Mouse (Mus musculus): Measurements from ENCODE around the gene Zkscan16. TPM values are rescaled to one million over a fixed set of nuclear protein-coding genes. Genes with fewer than 3 reads are reported as not detected.

The Zkscan16 gene
- polyA plus RNA-seq (2021) = 0.44 TPM

DNA sequence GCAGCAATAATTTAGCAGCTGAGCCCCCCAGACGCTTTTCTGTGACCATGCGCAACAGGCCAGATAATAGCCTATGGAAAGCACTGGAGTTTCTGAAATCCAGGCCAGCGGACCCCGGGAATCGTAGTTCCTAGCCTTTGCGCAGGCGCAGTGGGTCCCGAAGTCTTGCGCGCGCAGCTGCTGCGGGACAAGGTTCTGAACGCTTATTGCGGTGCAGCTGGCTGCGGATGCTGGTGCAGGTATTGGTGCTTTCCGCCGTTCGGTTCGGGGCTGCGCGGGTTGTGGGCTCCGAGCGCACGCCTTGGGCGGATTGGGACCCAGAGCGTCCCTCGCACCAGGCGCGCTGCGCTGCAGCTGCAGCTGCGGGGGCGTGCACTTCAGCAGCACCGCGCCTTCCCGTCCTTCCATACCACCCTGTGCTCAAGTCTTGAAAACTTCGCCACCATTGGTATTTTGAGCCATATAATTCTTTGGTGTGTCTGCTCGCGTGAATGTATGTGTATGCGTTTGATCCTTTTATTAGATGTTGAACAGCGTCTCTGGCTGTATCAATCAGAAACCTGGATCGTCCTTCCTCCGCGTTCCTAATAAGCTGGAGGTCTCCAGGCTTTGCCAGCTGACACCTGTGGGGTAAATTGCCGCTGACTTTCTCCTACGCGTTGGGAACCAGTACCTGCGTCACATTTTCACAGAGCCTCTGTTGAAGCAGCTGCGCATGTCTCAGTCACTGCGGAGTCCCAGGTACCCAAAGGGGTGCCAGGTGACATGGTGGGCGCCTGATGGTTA, at the start of gene Zkscan16:
Gene Zkscan16, plus strand, starts transcription at position 209 of the 786 bp plus-strand sequence.
- H3K27me3 ChIP-seq = peaks cover 3% of the 10 kb centered on the region
- POLR2A ChIA-PET = no interaction called here
- peak; percentile 7 for DNase-seq (ENCODE audit: low read depth, low spot score)
- CTCF ChIA-PET = interaction anchor here (1.0 kb wide), 1 partner anchor 56 kb away, joined by 3 read pairs; no protein-coding TSS in a partner anchor
- no peak for ATAC-seq
- TF ChIP-seq CTCF (IDR thresholded peaks at IDR 0.05) = no peak
- in situ Hi-C loops (cut with MboI; ENCODE audit: low pct_unique_long_range_greater_than_20kb) = no loop called here

- H3K27me3 ChIP-seq = no peaks in the 10 kb centered on the region
- no peak for TF ChIP-seq CTCF (IDR thresholded peaks at IDR 0.05)
- in situ Hi-C loops (cut with MboI; ENCODE audit: low pct_unique_long_range_greater_than_20kb) = no loop called here
- CTCF ChIA-PET = no interaction called here
- ATAC-seq (no peak), DNase-seq (ENCODE audit: low read depth, low spot score) (no peak)
- POLR2A ChIA-PET = no interaction called here
Measured at GRCm38 (mm10) chr4:58894399-58894798, 49.0 kb upstream of the Zkscan16 start.

- in situ Hi-C loops (cut with MboI; ENCODE audit: low pct_unique_long_range_greater_than_20kb) = no loop called here
- DNase-seq (ENCODE audit: low read depth, low spot score) (no peak), ATAC-seq (no peak)
- no peaks in the 10 kb centered on the region for H3K27me3 ChIP-seq
- ChIA-PET CTCF (interaction anchor here (0.5 kb wide), 1 partner anchor 105 kb away, joined by 3 read pairs; no protein-coding TSS in a partner anchor), POLR2A (no interaction called here)
- TF ChIP-seq CTCF (IDR thresholded peaks at IDR 0.05) = no peak
Measured at GRCm38 (mm10) chr4:58897436-58897835, 46.0 kb upstream of the Zkscan16 start.

DNA sequence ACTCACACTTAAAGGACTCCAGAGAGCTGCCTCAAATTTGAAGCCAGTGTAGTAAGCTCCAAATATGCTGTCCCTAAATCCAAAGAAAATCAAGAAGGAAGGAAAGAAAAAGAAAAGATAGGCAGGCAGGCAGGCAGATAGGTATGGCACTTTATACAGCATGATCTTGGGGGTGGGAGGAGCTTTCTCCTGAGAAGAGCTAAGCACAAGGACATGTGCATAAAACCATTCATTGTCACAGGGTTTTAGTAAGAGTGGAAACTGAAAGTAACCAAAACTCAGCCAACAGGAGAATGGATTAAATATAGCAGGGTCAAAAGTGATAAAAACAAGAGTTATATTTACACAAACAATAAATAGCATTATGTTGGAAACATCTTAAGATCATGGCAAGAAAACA, 45.1 kb upstream of the Zkscan16 start:
- TF ChIP-seq CTCF (IDR thresholded peaks at IDR 0.05) = no peak
- H3K27me3 ChIP-seq = no peaks in the 10 kb centered on the region
- DNase-seq (ENCODE audit: low read depth, low spot score) (no peak), ATAC-seq (no peak)
- POLR2A ChIA-PET = no interaction called here
- in situ Hi-C loops (cut with MboI; ENCODE audit: low pct_unique_long_range_greater_than_20kb) = no loop called here
- CTCF ChIA-PET = no interaction called here

DNA sequence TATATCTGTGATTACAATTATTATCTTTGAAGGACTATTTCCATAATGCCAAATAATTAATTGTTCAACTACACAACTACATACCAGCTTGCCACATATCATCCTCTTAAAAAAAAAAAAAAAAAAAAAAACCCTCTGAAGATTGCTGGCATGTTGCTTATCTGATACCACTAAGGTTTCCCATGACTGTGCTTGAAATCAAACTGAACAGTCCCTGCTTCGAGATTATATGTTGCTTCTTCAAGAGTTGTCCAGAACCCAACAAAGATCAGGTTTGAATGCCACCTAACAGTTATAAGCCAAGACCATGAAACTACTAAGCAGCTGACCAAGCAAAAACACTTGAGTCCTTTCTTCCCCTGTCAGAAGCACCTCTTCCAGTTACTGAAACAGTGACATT, 36.0 kb upstream of the Zkscan16 start:
- ATAC-seq (no peak), DNase-seq (ENCODE audit: low read depth, low spot score) (no peak)
- no peaks in the 10 kb centered on the region for H3K27me3 ChIP-seq
- in situ Hi-C loops (cut with MboI; ENCODE audit: low pct_unique_long_range_greater_than_20kb) = no loop called here
- ChIA-PET POLR2A (no interaction called here), CTCF (no interaction called here)
- TF ChIP-seq CTCF (IDR thresholded peaks at IDR 0.05) = no peak

DNA sequence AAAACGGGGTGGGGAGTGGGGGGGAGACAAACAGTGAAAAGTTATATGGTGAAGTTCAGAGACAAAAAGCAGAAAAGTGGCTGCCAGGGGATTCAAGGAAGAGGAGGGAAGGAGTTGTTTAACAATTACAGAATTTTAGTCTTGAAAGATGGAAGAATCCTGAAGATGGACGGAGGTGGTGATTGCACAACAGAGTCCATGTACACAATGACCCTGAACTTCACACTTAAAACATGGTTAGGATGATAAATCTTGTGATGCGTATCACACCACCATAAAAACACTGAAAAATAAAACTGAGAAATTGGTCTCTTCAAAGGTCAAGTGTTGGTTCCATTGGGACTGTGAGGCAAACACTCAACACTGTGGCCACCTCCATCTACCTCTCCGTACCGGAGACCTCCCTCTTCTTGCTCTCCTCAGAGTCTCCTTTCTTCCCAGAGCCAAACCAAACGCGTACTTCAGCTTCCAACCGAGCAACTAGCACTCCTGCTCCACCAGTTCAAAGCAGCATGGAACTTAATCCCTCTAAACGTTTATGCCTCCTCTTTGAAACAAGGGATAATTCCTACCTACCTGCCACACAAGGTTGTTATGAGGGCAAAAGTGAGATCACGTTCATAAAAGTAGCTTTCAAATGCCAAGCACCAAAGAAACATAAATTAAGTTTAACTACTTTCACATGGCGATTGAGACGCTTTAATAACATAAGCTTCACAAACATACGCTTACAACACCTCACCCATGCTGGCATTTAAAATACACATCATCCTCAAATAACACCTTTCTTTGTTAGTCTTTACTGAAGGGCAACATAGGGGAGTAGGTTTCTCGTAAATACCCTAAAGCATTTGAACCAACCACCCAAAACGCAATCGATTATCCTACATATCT, 33.0 kb upstream of the Zkscan16 start:
- DNase-seq (ENCODE audit: low read depth, low spot score) = no peak

DNA sequence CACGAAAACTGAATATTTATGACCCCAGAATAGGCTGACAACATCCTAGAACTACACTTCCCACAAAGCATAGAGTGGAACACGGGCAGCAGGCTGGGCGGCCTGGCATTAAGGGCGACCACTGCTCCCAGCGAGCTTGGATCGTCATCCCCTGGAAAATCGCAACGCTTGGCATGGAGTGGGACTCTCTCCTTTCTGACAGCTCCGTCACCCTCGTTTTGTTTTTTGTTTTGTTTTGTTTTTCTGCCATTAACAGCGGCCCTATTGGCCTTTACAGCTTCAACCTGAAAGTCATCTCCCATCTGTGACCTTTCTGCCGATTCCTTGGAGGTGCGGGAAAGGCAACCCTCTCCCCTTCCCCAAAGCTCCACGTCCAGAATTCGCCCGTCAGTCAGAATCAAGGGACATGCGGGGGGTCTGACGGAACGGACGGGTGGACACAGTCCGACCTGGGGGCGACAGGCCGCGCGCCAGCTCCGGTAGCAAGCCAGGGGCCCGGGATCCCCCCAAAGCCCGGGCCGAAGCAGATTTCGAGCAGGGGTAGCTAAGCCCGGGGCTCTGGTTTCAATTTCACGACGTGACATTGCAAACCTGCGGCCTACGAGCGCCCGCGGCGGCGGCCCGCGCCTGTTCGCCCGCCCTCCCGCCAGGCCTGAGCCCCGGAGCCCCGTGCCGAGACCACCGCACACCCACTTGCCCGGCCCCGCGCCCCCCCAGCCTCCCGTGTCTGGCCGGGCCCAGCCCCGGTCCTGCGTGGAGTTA, 32.2 kb upstream of the Zkscan16 start:
- CTCF ChIA-PET = interaction anchor here (1.6 kb wide), 1 partner anchor 74 kb away, joined by 3 read pairs; no protein-coding TSS in a partner anchor
- POLR2A ChIA-PET = interaction anchor here (0.8 to 1.3 kb wide), 4 partner anchors 11 to 42 kb away, joined by 3 read pairs; no protein-coding TSS in a partner anchor
- DNase-seq (ENCODE audit: low read depth, low spot score) = peak; percentile 12
- H3K27me3 ChIP-seq = no peaks in the 10 kb centered on the region
- in situ Hi-C loops (cut with MboI; ENCODE audit: low pct_unique_long_range_greater_than_20kb) = no loop called here
- peak; percentile 32 for ATAC-seq
- TF ChIP-seq CTCF (IDR thresholded peaks at IDR 0.05) = no peak

More for the DNA sequence above, 33.0 kb upstream of the Zkscan16 start:
- no peak for TF ChIP-seq CTCF (IDR thresholded peaks at IDR 0.05)
- ChIA-PET CTCF (interaction anchor here (1.6 kb wide), 1 partner anchor 75 kb away, joined by 3 read pairs; no protein-coding TSS in a partner anchor), POLR2A (interaction anchor here (0.8 to 1.3 kb wide), 2 partner anchors 11 to 41 kb away, joined by 3 read pairs; no protein-coding TSS in a partner anchor)
- in situ Hi-C loops (cut with MboI; ENCODE audit: low pct_unique_long_range_greater_than_20kb) = no loop called here
- H3K27me3 ChIP-seq = no peaks in the 10 kb centered on the region
- no peak for ATAC-seq

DNA sequence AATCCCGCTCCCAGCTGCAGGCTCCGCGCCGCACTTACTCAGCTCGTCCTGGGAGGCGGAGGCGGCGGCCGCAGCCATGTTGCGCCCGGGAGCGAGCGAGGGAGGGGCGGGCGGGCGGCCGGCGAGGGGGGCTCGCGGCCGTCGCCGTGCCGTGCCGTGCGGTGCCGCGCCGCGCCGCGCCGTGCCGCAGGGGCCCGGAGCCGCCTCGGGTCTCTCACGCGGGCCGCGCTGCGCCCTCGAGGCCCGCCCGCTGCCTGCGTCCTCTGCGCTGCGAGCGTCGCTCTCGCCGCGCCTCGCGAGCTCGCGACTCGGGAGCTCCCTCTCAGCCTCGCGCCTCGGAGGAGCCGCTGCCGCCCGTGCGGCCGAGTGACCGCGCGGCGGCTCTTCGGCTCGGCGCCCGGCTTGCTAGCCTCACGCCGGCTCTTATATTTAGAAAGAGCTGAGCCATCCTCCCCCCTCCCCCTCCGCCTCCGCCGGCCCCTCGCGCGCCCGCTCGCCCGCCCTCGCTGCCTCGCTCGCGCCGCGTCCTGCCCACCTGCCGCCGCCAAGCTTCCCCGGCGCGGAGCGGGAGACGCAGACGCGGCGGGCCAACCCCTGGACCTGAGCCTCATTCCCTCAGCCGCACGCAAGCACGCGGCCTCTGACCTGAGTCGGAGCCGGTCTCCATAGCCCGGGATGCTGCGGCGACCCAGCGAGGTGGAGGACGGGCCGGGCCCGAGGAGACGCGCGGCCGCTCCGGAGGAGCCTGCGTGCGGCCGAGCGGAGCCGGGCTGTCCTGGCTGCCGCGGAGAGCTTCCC, 31.4 kb upstream of the Zkscan16 start:
- DNase-seq (ENCODE audit: low read depth, low spot score) (peak; percentile 4), ATAC-seq (peak; percentile 74)

DNA sequence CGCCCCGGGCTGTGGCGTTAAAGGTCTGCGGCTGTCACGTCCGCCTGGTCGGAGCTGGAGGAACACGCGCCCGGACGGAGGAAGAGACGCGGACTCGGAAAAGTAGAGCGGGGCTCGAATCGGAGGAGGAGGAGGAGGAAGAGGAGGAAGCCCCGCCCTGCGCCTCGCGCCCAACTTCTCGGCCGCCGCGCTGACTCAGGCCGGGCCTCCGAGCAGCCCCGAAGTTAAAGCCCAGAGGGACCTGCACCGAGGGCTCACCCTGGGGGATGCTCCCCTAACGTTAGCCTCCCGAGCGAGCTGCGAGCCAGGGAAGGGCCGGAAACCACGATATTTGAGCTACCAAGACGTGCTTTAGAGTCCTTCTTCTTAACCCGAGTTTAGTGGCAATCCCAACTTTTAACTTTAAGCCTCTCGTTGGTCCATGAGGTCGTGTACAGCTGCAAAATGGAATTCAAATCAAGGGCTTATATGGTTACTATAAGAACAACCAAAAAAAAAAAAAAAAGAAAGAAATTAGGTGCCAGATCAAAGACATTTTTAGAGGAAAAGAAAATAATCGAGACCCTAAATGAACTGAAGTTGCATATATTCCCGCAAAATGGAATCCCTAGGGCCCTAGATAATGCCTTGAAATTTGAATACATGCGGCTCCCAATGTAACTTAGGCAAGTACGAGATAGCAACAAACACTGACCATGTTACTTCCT, 30.6 kb upstream of the Zkscan16 start, which contains the start of gene Ecpas:
Gene Ecpas, minus strand, starts transcription at position 121 of the 707 bp plus-strand sequence.
- POLR2A ChIA-PET = interaction anchor here (1.0 to 1.1 kb wide), 2 partner anchors 13 to 92 kb away, joined by 3 read pairs; no protein-coding TSS in a partner anchor
- in situ Hi-C loops (cut with MboI; ENCODE audit: low pct_unique_long_range_greater_than_20kb) = no loop called here
- ATAC-seq = peak; percentile 68
- TF ChIP-seq CTCF (IDR thresholded peaks at IDR 0.05) = no peak
- no peaks in the 10 kb centered on the region for H3K27me3 ChIP-seq
- DNase-seq (ENCODE audit: low read depth, low spot score) = peak; percentile 7
- CTCF ChIA-PET = no interaction called here

More for the DNA sequence above, 31.4 kb upstream of the Zkscan16 start:
- in situ Hi-C loops (cut with MboI; ENCODE audit: low pct_unique_long_range_greater_than_20kb) = no loop called here
- CTCF ChIA-PET = interaction anchor here (1.6 kb wide), 1 partner anchor 73 kb away, joined by 3 read pairs; no protein-coding TSS in a partner anchor
- POLR2A ChIA-PET = interaction anchor here (0.9 to 1.3 kb wide), 4 partner anchors 12 to 92 kb away, joined by 3 read pairs; no protein-coding TSS in a partner anchor
- no peak for TF ChIP-seq CTCF (IDR thresholded peaks at IDR 0.05)
- no peaks in the 10 kb centered on the region for H3K27me3 ChIP-seq

Data from Patski (cell line).